Mouse (Mus musculus) CH12.LX (cell line): ENCODE measurements around the gene Plxnb3.

ENCODE experiments used
- CTCF ChIP-seq, 2 experiments: IDR thresholded peaks in 1 of 2; conservative IDR thresholded peaks in 1 of 2; 2 replicates each; pipeline ENCODE4 v1.5.1; 2011 to 2012; ENCODE audit warnings: low read depth in 2 of 2, low read length in 2 of 2, improper control_type of control experiment in 1 of 2, inconsistent platforms in 1 of 2, mild to moderate bottlenecking in 1 of 2, moderate library complexity in 1 of 2
- TBP ChIP-seq: conservative IDR thresholded peaks from 2 replicates; pipeline ENCODE4 v1.6.1; 2011; ENCODE audit warnings: low read depth, low read length, improper control_type of control experiment

DNA sequence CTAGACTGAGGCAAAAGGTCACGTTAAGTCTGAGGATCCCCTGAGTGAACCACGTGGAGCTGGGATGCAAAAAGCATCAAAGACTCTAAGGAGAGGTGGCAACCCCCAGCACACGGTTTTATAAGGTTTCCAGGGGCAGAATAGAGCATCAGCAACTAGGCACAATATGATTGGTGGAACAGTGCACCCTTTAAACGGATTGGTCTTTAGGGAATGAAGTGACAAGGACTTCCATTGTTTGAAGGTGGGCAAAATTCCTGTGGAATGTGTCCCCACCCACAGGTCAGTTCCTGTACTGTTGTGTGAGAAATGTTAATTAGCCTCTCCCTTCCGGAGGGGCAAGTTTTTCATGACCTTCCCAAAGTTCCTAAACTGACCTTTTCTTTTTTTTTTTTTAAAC is 17.7 kb upstream of the Plxnb3 start:
- TF ChIP-seq CTCF (conservative IDR thresholded peaks at IDR 0.05 in 1 of 2, IDR thresholded peaks at IDR 0.05 in 1 of 2; ENCODE audit: low read depth in 2 of 2, low read length in 2 of 2) = no peak
- no peak for TF ChIP-seq TBP
